Mouse (Mus musculus) adrenal gland, adult 2 months (tissue): ENCODE measurements around the gene Nudt4. TPM values are rescaled to one million over a fixed set of nuclear protein-coding genes. Genes with fewer than 3 reads are reported as not detected.

ENCODE experiments used
- DNase-seq: peaks from one replicate; pipeline ENCODE4 v3.0.0; 2021
- long read RNA-seq: library from polyadenylated mRNA; stranded (forward); transcript quantifications from one replicate; pipeline ENCODE4 v2.0.0, GENCODE M21; 2021
- polyA plus RNA-seq: library from polyadenylated mRNA; depleted of rRNA; stranded (reverse); fragments of >200 nt; gene quantifications from 2 replicates; pipeline ENCODE4 v1.2.3, GENCODE M21; 2012; rRNA removed
- total RNA-seq, 2 experiments: library from RNA; stranded (reverse); gene quantifications; 2 replicates each; pipeline ENCODE4 v1.2.3; 2021

The Nudt4 gene
- total RNA-seq (100 to 1,000 TPM; 136 to 159 TPM), polyA plus RNA-seq (67.5 and 106 TPM in 2 replicates)
- long read RNA-seq, transcript Nudt4-201 (5 exons, 3,210 nt), result major isoform, 71 of 118 reads
- long read RNA-seq, partial matches to known transcripts, result 0 of 118 reads
- long read RNA-seq, other reads (novel, unspliced or antisense), result 47 of 118 reads

DNA sequence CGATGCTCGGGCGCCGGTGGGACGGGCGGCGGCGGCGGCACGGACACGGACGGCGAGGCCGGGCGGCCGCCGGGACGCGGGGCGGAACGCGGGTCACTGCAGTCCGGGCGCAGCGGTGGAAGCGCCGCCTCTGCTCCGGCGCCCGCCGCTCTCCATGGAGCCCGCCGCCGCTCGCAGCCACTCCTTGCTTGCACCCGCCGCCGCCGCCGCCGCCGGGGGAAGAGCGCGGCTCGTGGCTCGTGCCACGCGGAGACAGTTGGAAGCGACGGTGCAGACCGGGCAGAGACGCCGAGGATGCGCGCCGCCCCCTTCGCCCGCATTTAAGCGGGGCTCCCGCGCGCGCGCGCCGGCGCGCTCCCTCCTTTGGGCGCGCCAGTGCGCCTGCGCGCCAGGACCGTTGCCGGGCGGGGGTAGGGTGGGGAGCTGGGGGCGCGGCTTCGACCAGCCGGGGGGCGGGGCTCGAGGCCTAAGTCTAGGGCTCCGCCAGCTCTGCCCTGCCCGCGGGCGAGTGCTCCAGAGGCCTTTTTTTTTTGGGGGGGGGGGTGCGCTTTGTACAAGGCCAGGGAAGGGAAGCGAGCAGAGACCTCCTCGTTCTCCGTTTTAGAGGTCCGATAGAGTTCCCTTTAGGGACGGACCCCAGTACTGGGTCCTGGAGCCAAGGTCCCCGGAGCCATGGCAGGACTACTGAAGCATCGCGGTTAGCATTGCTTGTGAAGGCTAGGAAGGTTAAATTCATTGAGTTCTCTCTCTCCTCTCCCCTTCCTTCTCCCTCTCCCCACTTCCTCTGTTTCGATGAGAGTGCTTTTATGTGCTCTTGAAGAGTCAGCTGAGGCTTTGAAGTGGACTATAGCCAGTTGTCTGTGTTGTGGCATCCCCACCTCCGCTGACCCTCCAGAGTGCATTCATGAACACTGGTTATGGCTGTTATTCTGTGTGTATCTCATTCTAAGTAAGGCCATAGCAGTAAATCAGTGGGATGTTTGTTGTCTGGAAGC, at the start of gene Nudt4:
Gene Nudt4 (minus strand): TSS at position 296 of the 995 bp plus-strand sequence.
- peak; percentile 93 for DNase-seq

GRCm38 (mm10) chr10:95611331-95611721, 47.4 kb upstream of the Nudt4 start:
- no peak for DNase-seq

GRCm38 (mm10) chr10:95610666-95611330, 46.9 kb upstream of the Nudt4 start:
- DNase-seq, result no peak

GRCm38 (mm10) chr10:95604979-95605613, 41.1 kb upstream of the Nudt4 start:
- DNase-seq, result no peak

DNA sequence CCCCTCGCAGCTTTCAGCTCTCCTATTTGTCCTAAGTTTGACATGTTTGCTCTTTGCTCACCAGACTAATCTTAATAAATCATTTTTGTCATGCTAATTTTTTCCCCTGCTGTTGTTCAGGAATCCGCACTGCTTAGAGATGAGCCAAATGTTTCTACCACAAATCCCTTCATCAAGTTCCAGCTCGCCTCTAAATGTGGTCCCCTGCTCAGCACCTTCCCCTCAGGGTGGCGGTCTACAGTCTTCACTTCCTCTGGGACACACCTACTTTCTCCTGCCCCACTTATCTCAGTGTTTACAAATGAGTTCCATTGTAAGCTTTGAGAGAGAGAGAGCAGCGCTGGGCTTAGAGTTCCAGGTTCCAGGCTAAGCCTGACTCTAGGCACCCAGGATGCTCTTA, 36.6 kb upstream of the Nudt4 start:
- no peak for DNase-seq

DNA sequence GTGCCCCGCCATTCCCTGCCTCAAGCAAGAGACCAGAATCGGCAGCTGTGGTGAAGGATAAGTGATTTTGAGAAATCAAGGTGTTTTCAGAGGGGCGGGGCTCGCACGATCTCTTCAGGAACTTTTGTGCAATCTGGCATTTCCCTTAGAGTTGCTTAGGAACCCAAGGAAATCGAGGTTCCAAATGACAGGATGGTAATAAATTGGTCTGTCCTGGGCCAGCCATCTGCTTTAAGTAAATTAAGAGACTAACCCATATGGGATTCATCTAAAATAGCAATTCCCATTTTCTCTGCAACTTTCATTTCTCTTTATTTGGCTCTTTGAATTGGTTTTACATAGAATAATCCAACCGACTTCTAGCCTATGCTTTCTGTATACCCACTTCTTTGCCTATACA, 35.8 kb upstream of the Nudt4 start:
- no peak for DNase-seq

- no peak for DNase-seq
These were observed 34.2 kb upstream of the Nudt4 start for GRCm38 (mm10) chr10:95598056-95598587.

- DNase-seq, result no peak
These were observed 32.1 kb upstream of the Nudt4 start for GRCm38 (mm10) chr10:95595852-95596639.

DNA sequence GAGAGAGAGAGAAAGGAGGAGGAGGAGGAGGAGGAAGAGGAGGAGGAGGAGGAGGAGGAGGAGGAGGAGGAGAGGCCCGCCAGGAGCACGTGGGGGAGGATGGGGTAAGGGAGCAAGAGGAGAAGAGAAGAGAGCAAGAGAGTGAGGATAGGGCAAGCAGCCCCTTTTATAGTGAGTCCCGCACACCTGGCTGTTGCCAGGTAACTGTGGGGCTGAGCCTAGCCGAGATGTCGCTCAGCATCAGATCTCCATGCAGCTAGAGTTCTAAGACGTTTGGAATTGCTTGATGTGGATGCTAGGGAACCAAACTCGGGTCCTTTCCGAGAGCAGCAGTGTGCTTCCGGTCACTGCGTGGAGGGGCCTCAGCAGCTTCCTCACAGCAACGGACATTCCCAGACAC, 30.5 kb upstream of the Nudt4 start:
- no peak for DNase-seq

DNA sequence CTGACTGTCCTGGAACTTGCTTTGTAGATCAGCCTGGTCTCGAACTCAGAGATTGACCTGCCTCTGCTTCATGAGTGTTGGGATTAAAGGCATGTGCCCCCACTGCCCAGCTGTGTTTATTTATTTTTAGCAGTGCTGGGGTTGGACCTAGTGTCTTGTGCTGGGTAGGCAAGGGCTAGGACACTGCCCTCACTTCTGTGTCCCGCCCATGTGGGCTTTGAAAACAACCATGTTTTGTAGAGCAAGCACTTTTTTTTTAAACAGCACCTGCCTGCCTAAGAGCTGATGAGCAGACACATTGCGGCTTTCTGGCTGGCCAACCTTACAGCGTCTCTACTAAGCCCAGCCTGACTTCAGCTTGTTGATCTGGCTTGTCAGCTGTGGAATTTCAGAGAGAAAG, 27.3 kb upstream of the Nudt4 start:
- no peak for DNase-seq

DNA sequence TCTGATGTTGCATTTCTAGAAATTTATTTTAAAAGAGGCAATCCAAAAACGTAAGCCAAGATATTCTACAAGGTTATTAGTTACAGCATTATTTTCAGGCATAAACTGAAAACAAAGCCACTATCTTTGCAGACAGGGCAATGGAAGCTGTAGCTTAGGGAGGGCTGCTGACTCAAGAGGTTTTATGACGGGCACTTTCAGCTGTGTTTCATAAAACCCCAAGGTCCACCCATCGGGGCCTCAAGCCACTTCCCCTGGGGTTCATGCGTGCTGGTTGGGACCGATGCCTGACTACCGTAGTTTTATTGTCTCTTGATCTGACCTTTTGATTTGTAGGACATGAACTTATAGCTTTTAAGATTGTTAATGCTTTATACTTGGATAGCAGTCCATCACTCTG, 26.2 kb upstream of the Nudt4 start:
- DNase-seq, result no peak

GRCm38 (mm10) chr10:95589196-95589595, 25.2 kb upstream of the Nudt4 start:
- DNase-seq, result no peak

DNA sequence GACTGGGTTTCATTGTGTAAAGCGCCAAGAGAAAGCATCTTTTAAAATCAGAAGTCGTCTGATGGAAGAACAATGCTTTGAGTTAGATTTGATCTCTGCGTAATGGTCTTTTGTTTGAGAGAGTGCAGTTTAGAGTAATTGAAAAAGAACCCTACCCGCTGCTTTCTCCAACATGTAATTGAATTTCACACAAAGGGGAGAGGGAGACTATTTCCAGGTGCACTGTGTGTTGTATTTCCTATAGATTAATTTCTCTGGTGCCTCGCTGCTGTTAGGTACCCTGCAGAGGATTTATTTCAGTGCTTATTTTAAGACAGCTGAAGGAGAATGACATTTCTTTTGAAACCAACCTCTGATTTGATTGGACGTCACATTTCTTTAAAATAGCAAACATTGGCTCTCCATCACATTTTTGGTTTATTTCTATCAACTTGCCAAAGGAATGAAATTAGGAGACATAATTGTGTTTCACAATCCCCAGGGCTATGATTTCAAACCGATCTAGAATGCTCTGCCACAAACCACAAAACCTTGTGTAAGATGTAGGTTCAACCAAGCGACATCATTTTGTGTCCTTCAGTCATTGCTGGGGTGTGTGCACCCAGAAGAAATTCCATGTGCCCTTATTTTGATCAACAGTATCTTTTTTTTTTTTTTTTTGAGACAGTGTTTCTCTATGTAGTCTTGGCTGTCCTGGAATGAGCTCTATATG, 23.7 kb upstream of the Nudt4 start:
- DNase-seq, result no peak

DNA sequence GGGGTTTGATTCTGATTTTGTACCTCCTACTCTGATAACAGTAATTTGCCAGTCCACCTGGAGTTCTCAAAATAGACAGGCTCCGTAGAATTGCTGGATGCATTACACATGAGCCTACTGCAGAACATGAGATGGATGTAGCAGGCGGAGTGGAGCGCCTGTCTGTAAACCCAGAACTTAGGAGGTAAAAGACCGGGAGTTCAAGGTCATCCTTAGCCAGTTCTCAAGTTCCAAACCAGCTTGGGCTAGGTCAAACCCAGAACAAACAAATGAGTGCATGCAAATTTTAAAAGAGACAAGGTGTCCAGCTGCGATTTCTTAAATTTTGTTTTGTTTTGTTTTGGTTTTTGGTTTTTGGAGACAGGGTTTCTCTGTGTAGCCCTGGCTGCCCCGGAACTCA, 21.6 kb upstream of the Nudt4 start:
- DNase-seq, result no peak

DNA sequence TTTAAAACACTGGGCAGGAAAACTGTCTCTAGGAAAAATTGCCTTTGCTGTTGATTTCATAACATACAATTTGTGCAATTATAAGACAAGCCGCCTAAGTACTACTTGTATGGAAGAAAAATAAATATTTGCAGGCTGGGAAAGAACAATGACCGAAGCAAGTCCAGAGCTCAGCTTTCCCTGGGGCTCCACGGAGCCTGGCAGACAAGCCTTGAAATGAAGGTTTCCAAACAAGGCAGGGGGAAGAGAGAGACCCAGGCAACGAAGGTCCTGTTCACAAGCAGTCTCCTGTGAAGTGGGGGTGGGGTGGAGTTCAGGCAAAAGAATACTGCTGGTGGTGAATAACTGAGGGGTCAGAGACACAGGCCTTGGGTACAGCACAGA, 13.6 kb upstream of the Nudt4 start:
- peak; percentile 34 for DNase-seq

- no peak for DNase-seq
These were observed 13.1 kb upstream of the Nudt4 start for GRCm38 (mm10) chr10:95576876-95577566.

- no peak for DNase-seq
These were observed 12.0 kb upstream of the Nudt4 start for GRCm38 (mm10) chr10:95575839-95576380.

- no peak for DNase-seq
These were observed 11.0 kb upstream of the Nudt4 start for GRCm38 (mm10) chr10:95574994-95575393.

GRCm38 (mm10) chr10:95569441-95569840, 5.5 kb upstream of the Nudt4 start:
- DNase-seq, result no peak

- DNase-seq, result no peak
These were observed 4.1 kb upstream of the Nudt4 start for GRCm38 (mm10) chr10:95568016-95568415.
